Mouse (Mus musculus): ENCODE data around the gene Ccdc28a. TPM values are rescaled to one million over a fixed set of nuclear protein-coding genes. Genes with fewer than 3 reads are reported as not detected.

Gene Ccdc28a
- polyA plus RNA-seq, 1 experiment from 2014 or later = 20.0 TPM

DNA sequence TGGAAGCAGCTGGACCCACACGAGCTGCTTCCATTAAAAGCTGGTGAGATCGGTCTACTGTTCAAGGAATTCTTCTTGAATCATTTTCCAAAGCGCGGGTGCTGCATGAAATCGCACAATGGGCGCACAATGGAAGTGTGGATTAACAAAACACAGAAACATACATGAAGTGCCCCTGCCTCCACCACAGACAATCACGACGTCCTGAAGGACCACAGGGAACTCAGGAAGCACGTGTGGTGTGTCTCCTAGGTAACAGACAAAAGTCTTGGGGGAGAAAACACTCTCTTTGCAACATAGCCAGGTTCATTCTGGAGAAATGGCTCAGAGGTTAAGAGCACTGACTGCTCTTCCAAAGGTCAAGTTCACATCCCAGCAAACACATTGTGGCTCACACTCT is 34.1 kb downstream of the Ccdc28a start:
- Histone ChIP-seq H3K4me2 (ENCODE audit: low read length) (no peak overlapping the region), H3K36me3 (ENCODE audit: control insufficient read depth, insufficient read depth, low read length) (no peaks in the 10 kb centered on the region), H3K9ac (ENCODE audit: low read length) (no peak overlapping the region), H3K9me3 (ENCODE audit: control insufficient read depth, low read length) (no peaks in the 10 kb centered on the region), H3K4me1 (replicated peaks; ENCODE audit: control insufficient read depth, insufficient read depth, low read length) (no peaks in the 10 kb centered on the region), H3K27me3 (replicated peaks; ENCODE audit: control insufficient read depth, insufficient read depth, low read length) (no peaks in the 10 kb centered on the region), H3K27ac (ENCODE audit: low read depth) (no peak overlapping the region), H3K4me3 (ENCODE audit: low read depth, low read length) (no peak overlapping the region)
- 73% methylated on average over 9 of the region's 9 CpGs for WGBS
- ATAC-seq (replicated peaks; ENCODE audit: low FRiP score, low TSS enrichment, low read depth) = no peak
- no peak for DNase-seq (ENCODE audit: low spot score)

GRCm38 (mm10) chr10:18199919-18200318 is 34.9 kb downstream of the Ccdc28a start:
- DNase-seq (ENCODE audit: low spot score) = no peak
- no peak for ATAC-seq (replicated peaks; ENCODE audit: low FRiP score, low TSS enrichment, low read depth)

GRCm38 (mm10) chr10:18198286-18199015 is 36.3 kb downstream of the Ccdc28a start:
- WGBS = 83% methylated on average over 5 of the region's 5 CpGs
- no peaks in the 10 kb centered on the region for H3K4me1 ChIP-seq (replicated peaks; ENCODE audit: control insufficient read depth, insufficient read depth, low read length)
- no peaks in the 10 kb centered on the region for H3K9me3 ChIP-seq (ENCODE audit: control insufficient read depth, low read length)
- no peaks in the 10 kb centered on the region for H3K36me3 ChIP-seq (ENCODE audit: control insufficient read depth, insufficient read depth, low read length)
- no peak overlapping the region for H3K9ac ChIP-seq (ENCODE audit: low read length)
- DNase-seq (ENCODE audit: low spot score) = no peak
- H3K27ac ChIP-seq (ENCODE audit: low read depth) = no peak overlapping the region
- ATAC-seq (replicated peaks; ENCODE audit: low FRiP score, low TSS enrichment, low read depth) = no peak
- H3K4me3 ChIP-seq (ENCODE audit: low read depth, low read length) = no peak overlapping the region
- no peak overlapping the region for H3K4me2 ChIP-seq (ENCODE audit: low read length)
- no peaks in the 10 kb centered on the region for H3K27me3 ChIP-seq (replicated peaks; ENCODE audit: control insufficient read depth, insufficient read depth, low read length)

More at GRCm38 (mm10) chr10:18199919-18200318, 34.9 kb downstream of the Ccdc28a start:
- no peak overlapping the region for H3K9ac ChIP-seq (ENCODE audit: low read length)
- H3K4me3 ChIP-seq (ENCODE audit: low read depth, low read length) = no peak overlapping the region
- no peak overlapping the region for H3K4me2 ChIP-seq (ENCODE audit: low read length)
- H3K27me3 ChIP-seq (replicated peaks; ENCODE audit: control insufficient read depth, insufficient read depth, low read length) = no peaks in the 10 kb centered on the region
- no peaks in the 10 kb centered on the region for H3K9me3 ChIP-seq (ENCODE audit: control insufficient read depth, low read length)
- H3K36me3 ChIP-seq (ENCODE audit: control insufficient read depth, insufficient read depth, low read length) = no peaks in the 10 kb centered on the region
- H3K4me1 ChIP-seq (replicated peaks; ENCODE audit: control insufficient read depth, insufficient read depth, low read length) = no peaks in the 10 kb centered on the region
- 59% methylated on average over 4 of the region's 4 CpGs for WGBS
- H3K27ac ChIP-seq (ENCODE audit: low read depth) = no peak overlapping the region

DNA sequence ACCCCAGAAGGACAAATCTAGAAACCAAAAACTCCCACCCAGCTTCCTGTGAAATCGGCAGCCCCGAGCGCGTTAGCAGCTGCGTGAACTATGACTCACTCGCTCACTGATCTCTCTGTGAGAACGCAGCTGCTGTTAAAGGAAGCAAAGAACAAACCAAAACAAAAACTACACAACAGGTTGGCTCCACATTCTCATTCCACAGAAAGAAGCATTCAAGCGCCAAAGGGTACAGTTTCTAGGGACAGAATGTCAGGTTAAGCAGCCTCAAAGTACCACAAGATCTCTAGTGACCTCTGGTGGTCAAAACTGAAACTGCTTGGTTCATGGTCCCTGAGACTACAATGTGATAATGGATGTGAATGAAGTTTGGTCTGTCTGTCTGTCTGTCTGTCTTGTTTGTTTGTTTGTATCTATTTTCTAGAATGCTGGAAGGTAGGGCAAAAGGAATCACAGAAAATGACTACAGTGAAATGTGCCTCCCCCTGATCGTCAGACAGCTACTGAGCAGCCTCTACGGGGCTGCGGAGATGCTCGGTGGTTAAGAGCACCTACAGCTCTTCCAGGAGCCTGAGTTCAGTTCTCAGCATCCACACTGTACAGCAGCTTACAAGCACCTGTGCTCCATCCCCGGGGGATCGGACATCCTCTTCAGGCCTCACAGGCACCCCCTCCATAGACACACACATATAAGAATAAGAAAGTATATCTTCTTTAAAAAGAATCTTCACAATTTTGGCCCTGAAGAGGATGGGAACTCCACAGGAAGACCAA is 37.4 kb downstream of the Ccdc28a start:
- WGBS = 56% methylated on average over 14 of the region's 14 CpGs
- no peaks in the 10 kb centered on the region for H3K36me3 ChIP-seq (ENCODE audit: control insufficient read depth, insufficient read depth, low read length)
- H3K9ac ChIP-seq (ENCODE audit: low read length) = no peak overlapping the region
- no peaks in the 10 kb centered on the region for H3K4me1 ChIP-seq (replicated peaks; ENCODE audit: control insufficient read depth, insufficient read depth, low read length)
- H3K4me2 ChIP-seq (ENCODE audit: low read length) = peak overlapping the region; percentile 45
- H3K27me3 ChIP-seq (replicated peaks; ENCODE audit: control insufficient read depth, insufficient read depth, low read length) = no peaks in the 10 kb centered on the region
- no peaks in the 10 kb centered on the region for H3K9me3 ChIP-seq (ENCODE audit: control insufficient read depth, low read length)
- DNase-seq (ENCODE audit: low spot score) = peak; percentile 86
- H3K4me3 ChIP-seq (ENCODE audit: low read depth, low read length) = peak overlapping the region; percentile 30
- H3K27ac ChIP-seq (ENCODE audit: low read depth) = no peak overlapping the region
- no peak for ATAC-seq (replicated peaks; ENCODE audit: low FRiP score, low TSS enrichment, low read depth)

DNA sequence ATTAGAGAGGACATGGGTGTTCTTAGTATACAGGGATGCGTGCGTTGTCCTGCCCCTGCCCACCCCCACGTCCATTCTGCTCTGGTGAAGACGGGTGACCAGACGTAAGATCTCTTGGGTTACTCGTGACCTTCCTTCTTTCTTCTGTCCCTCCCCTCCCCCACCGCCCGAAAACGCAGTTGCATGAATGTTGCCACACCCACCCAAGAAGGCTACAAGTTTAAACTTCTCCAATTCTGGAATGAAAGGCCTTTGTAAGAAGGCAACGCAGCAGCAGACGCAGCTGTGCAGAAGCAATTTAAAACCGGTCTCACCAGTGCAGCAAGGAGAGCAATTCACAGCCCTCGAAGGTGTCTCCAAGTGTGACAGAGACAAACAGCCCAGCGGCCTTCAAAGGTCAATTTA is 40.1 kb downstream of the Ccdc28a start:
- ATAC-seq (replicated peaks; ENCODE audit: low FRiP score, low TSS enrichment, low read depth) (peak; percentile 85), DNase-seq (ENCODE audit: low spot score) (peak; percentile 62)
- Histone ChIP-seq H3K4me3 (ENCODE audit: low read depth, low read length) (no peak overlapping the region), H3K4me2 (ENCODE audit: low read length) (no peak overlapping the region), H3K9ac (ENCODE audit: low read length) (no peak overlapping the region), H3K9me3 (ENCODE audit: control insufficient read depth, low read length) (no peaks in the 10 kb centered on the region), H3K27me3 (replicated peaks; ENCODE audit: control insufficient read depth, insufficient read depth, low read length) (no peaks in the 10 kb centered on the region), H3K27ac (ENCODE audit: low read depth) (peak overlapping the region; percentile 54; the same call in 1 of the 2 replicates), H3K4me1 (replicated peaks; ENCODE audit: control insufficient read depth, insufficient read depth, low read length) (no peaks in the 10 kb centered on the region), H3K36me3 (ENCODE audit: control insufficient read depth, insufficient read depth, low read length) (no peaks in the 10 kb centered on the region)
- 40% methylated on average over 14 of the region's 14 CpGs for WGBS

DNA sequence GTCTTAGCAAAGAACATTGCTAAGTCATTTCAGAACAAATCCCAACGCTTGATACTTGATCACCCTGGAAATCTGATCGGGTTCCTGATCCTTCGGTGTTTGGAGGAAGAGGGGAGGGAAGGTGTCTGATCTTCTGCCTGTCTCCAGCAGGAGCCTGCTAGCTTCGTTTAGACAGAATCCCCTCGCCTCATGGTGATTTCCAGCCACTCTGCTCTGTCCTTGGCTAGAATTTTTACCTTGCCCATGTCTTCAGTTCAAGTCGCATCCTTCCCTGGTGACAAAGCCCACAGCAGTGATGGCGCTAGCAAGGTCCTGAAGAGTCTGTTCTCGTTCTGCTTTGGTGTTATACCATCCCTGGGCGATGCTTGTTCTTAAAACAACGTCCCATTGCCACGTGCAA is 40.6 kb downstream of the Ccdc28a start:
- ATAC-seq (replicated peaks; ENCODE audit: low FRiP score, low TSS enrichment, low read depth) = no peak
- Histone ChIP-seq H3K4me3 (ENCODE audit: low read depth, low read length) (no peak overlapping the region), H3K4me1 (replicated peaks; ENCODE audit: control insufficient read depth, insufficient read depth, low read length) (no peaks in the 10 kb centered on the region), H3K4me2 (ENCODE audit: low read length) (no peak overlapping the region), H3K27me3 (replicated peaks; ENCODE audit: control insufficient read depth, insufficient read depth, low read length) (no peaks in the 10 kb centered on the region), H3K9ac (ENCODE audit: low read length) (no peak overlapping the region), H3K27ac (ENCODE audit: low read depth) (peak overlapping the region; percentile 54; the same call in 1 of the 2 replicates), H3K9me3 (ENCODE audit: control insufficient read depth, low read length) (no peaks in the 10 kb centered on the region), H3K36me3 (ENCODE audit: control insufficient read depth, insufficient read depth, low read length) (no peaks in the 10 kb centered on the region)
- WGBS = 77% methylated on average over 11 of the region's 11 CpGs
- DNase-seq (ENCODE audit: low spot score) = no peak

GRCm38 (mm10) chr10:18193221-18193620 is 41.6 kb downstream of the Ccdc28a start:
- WGBS = 63% methylated on average over 11 of the region's 11 CpGs
- ATAC-seq (replicated peaks; ENCODE audit: low FRiP score, low TSS enrichment, low read depth) (no peak), DNase-seq (ENCODE audit: low spot score) (no peak)
- no peaks in the 10 kb centered on the region for H3K4me1 ChIP-seq (replicated peaks; ENCODE audit: control insufficient read depth, insufficient read depth, low read length)
- H3K36me3 ChIP-seq (ENCODE audit: control insufficient read depth, insufficient read depth, low read length) = no peaks in the 10 kb centered on the region
- no peak overlapping the region for H3K27ac ChIP-seq (ENCODE audit: low read depth)
- H3K4me3 ChIP-seq (ENCODE audit: low read depth, low read length) = no peak overlapping the region
- no peak overlapping the region for H3K9ac ChIP-seq (ENCODE audit: low read length)
- H3K4me2 ChIP-seq (ENCODE audit: low read length) = no peak overlapping the region
- H3K9me3 ChIP-seq (ENCODE audit: control insufficient read depth, low read length) = no peaks in the 10 kb centered on the region
- no peaks in the 10 kb centered on the region for H3K27me3 ChIP-seq (replicated peaks; ENCODE audit: control insufficient read depth, insufficient read depth, low read length)

- H3K9me3 ChIP-seq (ENCODE audit: control insufficient read depth, low read length) = no peaks in the 10 kb centered on the region
- H3K4me2 ChIP-seq (ENCODE audit: low read length) = no peak overlapping the region
- no peak overlapping the region for H3K27ac ChIP-seq (ENCODE audit: low read depth)
- WGBS = 55% methylated on average over 8 of the region's 8 CpGs
- DNase-seq (ENCODE audit: low spot score) (no peak), ATAC-seq (replicated peaks; ENCODE audit: low FRiP score, low TSS enrichment, low read depth) (no peak)
- no peaks in the 10 kb centered on the region for H3K4me1 ChIP-seq (replicated peaks; ENCODE audit: control insufficient read depth, insufficient read depth, low read length)
- H3K36me3 ChIP-seq (ENCODE audit: control insufficient read depth, insufficient read depth, low read length) = no peaks in the 10 kb centered on the region
- H3K4me3 ChIP-seq (ENCODE audit: low read depth, low read length) = no peak overlapping the region
- no peak overlapping the region for H3K9ac ChIP-seq (ENCODE audit: low read length)
- no peaks in the 10 kb centered on the region for H3K27me3 ChIP-seq (replicated peaks; ENCODE audit: control insufficient read depth, insufficient read depth, low read length)
These were observed 43.1 kb downstream of the Ccdc28a start for GRCm38 (mm10) chr10:18191706-18192105.
